Mouse (Mus musculus): ENCODE data around the gene Pip5k1b. TPM values are rescaled to one million over a fixed set of nuclear protein-coding genes. Genes with fewer than 3 reads are reported as not detected.

Pip5k1b gene
- polyA plus RNA-seq, 1 experiment = not detected

DNA sequence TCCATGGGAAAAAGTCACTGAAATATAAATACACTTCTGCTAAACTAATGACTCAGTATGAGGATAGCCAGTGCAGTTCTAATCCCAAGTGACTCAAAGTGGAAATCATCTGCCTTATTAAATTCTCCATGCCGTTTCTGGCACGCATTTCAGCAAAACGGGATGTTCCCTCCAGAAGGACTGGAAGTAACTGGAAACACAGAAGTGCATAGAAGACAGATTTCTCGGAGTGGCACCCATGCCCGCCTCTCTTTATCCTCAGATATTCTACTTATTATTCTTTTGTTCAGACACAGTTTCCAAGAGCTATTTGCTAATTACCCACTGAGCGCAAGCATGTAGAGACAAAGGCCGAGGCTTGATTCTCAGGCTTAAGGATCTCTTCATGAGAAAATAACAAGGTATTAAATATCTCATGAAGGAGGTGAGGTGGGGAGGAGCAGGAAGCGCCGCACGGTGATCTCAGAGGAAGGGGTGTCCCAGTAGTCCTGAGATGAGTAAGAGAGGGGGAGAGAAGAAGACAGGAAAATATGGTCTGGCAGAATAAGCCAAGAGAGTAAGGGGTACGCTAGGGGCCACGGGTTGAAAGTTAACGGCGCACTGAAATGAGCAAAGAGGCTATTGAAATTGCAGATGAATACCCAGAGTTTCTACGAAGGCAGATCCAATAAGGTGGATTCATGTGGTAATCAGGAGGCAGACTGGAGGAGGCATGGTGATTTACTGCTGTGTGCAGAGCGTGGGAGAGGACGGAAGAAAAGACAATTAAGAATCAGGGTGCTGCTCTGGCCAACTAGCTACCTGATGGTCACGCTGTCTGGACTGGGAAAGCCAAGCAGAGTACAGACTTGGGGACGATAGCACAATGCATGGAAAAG lies 183.7 kb downstream of the Pip5k1b start:
- no peak for TF ChIP-seq POLR2A (IDR thresholded peaks at IDR 0.05; ENCODE audit: low read depth, low read length)
- TF ChIP-seq CTCF (IDR thresholded peaks at IDR 0.05; ENCODE audit: borderline replicate concordance, insufficient read depth, low read length) = no peak
- no peaks in the 10 kb centered on the region for H3K4me1 ChIP-seq (ENCODE audit: control insufficient read depth, insufficient read depth, low read length)

DNA sequence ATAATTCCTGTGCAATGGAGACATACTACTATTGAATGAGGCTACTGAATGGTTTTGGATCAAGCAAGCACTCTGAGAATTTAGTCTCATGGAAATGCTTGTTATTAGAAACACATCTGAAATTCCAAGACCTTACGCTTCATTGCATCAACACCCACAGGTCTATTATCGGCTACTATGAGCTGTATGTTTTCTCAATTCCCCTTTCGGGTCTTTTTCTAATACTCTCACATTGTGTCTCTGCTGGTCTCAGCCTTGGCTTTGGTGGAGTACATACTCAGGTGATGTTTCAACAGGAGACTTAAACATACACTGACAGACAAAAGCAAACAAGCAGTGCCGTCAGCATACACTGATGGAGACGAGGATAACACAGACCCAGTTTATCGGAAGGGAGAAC lies 187.3 kb downstream of the Pip5k1b start:
- H3K4me3 ChIP-seq (ENCODE audit: insufficient read depth, low read length) = no peak overlapping the region
- TF ChIP-seq CTCF (IDR thresholded peaks at IDR 0.05; ENCODE audit: borderline replicate concordance, insufficient read depth, low read length) (no peak), POLR2A (IDR thresholded peaks at IDR 0.05; ENCODE audit: low read depth, low read length) (no peak)
- H3K27ac ChIP-seq (ENCODE audit: insufficient read depth, low read length) = no peak overlapping the region
- H3K4me1 ChIP-seq (ENCODE audit: control insufficient read depth, insufficient read depth, low read length) = no peaks in the 10 kb centered on the region

More for the DNA sequence above, 183.7 kb downstream of the Pip5k1b start:
- H3K4me3 ChIP-seq (ENCODE audit: insufficient read depth, low read length) = no peak overlapping the region
- H3K27ac ChIP-seq (ENCODE audit: insufficient read depth, low read length) = no peak overlapping the region

DNA sequence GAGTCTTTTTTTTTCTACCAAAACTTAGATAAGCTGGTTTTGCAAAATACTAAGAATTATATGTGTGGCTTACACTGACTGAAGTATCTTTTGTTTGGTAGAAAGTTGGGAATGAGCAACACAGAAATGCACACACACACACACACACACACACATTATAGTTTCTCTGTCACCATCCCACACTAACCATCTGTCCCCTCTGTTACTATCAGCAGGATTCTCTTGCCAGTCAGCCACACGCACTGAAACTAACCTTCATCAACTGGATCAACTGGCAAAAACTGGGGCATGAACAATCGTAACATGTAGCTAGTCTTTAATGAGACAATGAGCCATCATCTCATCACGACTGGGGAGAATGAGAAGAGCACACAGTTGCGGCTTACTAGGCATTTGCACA lies 187.9 kb downstream of the Pip5k1b start:
- H3K4me1 ChIP-seq (ENCODE audit: control insufficient read depth, insufficient read depth, low read length) = no peaks in the 10 kb centered on the region
- H3K4me3 ChIP-seq (ENCODE audit: insufficient read depth, low read length) = no peak overlapping the region
- H3K27ac ChIP-seq (ENCODE audit: insufficient read depth, low read length) = no peak overlapping the region
- TF ChIP-seq POLR2A (IDR thresholded peaks at IDR 0.05; ENCODE audit: low read depth, low read length) = no peak
- no peak for TF ChIP-seq CTCF (IDR thresholded peaks at IDR 0.05; ENCODE audit: borderline replicate concordance, insufficient read depth, low read length)

DNA sequence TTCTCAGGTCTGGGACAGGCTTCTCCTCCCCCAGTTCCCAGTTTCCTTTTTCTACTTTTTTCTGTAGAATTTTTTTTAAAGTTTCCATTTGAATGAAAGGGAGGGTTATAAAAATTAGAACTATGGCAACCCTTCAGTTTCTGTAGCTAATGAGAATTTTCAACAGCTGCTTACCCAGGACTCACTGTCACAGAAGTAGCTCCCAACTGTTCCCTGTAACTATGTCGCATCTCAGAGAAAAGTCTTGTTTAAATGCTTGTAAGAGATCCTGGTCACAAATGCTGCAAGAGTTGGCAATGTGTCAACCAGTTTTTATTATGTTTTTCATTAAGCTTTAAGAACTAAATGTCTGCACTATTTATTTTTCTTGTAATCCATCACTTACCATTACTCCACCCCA lies 188.9 kb downstream of the Pip5k1b start:
- H3K27ac ChIP-seq (ENCODE audit: insufficient read depth, low read length) = no peak overlapping the region
- TF ChIP-seq POLR2A (IDR thresholded peaks at IDR 0.05; ENCODE audit: low read depth, low read length) = no peak
- no peak for TF ChIP-seq CTCF (IDR thresholded peaks at IDR 0.05; ENCODE audit: borderline replicate concordance, insufficient read depth, low read length)
- H3K4me1 ChIP-seq (ENCODE audit: control insufficient read depth, insufficient read depth, low read length) = no peaks in the 10 kb centered on the region
- H3K4me3 ChIP-seq (ENCODE audit: insufficient read depth, low read length) = no peak overlapping the region

DNA sequence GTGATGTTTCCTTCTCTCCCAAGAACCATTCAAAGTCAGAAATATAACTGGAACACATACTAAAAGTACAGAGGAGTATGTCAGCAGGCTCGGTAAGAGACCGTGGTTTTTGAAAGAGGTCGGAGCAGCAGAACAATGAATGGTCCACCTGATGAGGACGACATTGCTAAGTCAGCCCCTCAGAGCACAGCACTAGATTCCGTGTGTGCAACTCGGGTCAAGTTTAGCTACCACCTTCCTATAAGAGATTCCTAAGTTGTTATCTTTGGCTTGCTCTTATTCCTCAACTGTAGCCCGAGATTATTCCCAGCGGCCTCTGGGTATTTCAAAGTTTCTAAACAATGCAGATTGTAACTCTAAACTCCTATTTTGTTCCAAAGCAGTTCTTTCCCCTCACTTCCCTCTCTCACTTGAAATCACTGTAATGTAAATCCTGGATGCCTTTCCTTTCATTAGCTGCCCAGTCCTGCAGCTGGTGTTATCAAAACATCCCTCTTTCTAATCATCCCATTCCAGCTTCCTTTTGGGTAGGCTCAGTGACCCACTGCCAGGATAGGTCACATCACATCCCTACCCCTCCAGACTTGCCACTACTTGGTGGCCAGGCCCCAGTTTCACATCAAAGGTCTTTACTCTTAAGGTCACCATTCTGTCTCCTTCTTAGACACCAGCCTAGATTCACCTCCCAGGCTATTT lies 192.9 kb downstream of the Pip5k1b start:
- TF ChIP-seq POLR2A (IDR thresholded peaks at IDR 0.05; ENCODE audit: low read depth, low read length) = no peak
- TF ChIP-seq CTCF (IDR thresholded peaks at IDR 0.05; ENCODE audit: borderline replicate concordance, insufficient read depth, low read length) = no peak
- Histone ChIP-seq H3K4me3 (ENCODE audit: insufficient read depth, low read length) (no peak overlapping the region), H3K4me1 (ENCODE audit: control insufficient read depth, insufficient read depth, low read length) (no peaks in the 10 kb centered on the region), H3K27ac (ENCODE audit: insufficient read depth, low read length) (no peak overlapping the region)

DNA sequence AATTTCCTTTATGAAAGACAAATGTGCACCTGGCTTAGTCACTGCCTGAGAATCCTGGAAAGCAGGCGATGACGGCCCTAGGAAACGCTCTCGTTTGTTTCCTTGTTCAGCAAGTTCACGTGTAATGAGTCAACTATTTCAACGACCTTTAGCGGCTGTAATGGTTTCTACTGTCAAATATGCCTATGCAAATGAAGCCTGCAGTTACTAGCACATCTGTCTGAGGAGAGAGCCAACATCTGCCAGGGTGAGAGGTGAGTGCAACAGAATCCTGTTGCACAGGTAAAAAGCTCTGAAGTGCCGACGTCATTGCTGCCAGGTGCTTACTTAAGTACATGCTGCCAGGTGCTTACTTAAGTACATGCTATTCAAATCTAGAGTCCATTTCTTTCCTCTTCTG lies 196.4 kb downstream of the Pip5k1b start:
- no peaks in the 10 kb centered on the region for H3K4me1 ChIP-seq (ENCODE audit: control insufficient read depth, insufficient read depth, low read length)
- TF ChIP-seq POLR2A (IDR thresholded peaks at IDR 0.05; ENCODE audit: low read depth, low read length) (no peak), CTCF (IDR thresholded peaks at IDR 0.05; ENCODE audit: borderline replicate concordance, insufficient read depth, low read length) (no peak)
- H3K27ac ChIP-seq (ENCODE audit: insufficient read depth, low read length) = no peak overlapping the region
- no peak overlapping the region for H3K4me3 ChIP-seq (ENCODE audit: insufficient read depth, low read length)

DNA sequence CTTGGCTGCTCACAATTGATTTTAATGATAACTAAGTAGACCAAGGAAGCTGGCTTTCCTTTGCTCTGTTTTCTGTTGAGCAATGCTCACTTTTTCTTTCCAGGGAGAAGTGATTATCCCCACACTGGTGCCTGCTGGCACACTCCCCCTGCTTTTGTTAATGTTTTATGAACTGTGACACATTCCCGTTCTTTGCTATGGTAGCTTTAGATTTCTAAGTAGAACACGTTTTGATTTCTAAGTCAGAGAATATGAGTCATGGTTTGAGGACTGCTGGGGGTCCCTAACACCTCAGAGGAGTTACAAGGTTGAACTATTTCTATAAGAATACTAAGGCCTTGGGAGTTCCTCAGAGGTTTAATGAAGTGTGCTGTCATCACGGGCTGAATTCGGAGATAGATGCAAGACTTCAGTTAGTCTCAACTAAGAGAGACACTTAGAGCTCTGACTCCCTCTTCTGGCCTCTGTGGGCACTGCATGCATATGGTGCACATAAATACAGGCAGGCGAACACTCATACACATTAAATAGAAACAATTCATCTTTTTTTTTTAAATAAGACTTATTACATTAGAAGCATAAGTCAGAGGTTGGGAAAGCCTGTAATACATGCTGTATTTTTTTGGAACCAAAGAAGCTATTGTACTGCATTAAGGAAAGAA lies 203.2 kb downstream of the Pip5k1b start:
- TF ChIP-seq CTCF (IDR thresholded peaks at IDR 0.05; ENCODE audit: borderline replicate concordance, insufficient read depth, low read length) (no peak), POLR2A (IDR thresholded peaks at IDR 0.05; ENCODE audit: low read depth, low read length) (no peak)
- no peaks in the 10 kb centered on the region for H3K4me1 ChIP-seq (ENCODE audit: control insufficient read depth, insufficient read depth, low read length)
- no peak overlapping the region for H3K27ac ChIP-seq (ENCODE audit: insufficient read depth, low read length)
- no peak overlapping the region for H3K4me3 ChIP-seq (ENCODE audit: insufficient read depth, low read length)

DNA sequence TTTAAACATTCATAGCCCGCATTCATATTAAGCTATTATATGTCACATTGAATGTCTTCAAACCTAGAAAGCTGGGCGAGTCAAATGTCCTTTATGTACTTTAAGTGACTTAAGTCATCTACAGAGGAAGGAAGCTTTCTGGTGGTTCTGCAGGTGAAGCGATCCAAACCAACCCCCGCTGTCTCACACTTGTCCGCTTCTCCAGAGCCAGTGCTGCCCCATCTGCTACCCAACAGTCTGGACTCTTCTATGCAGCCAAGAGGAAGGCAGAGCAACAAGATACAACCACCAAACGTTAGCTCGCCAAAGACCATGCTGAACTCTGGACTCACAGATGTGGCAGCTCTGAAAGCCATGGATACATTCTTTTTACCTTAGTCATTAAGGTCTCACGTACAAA lies 211.2 kb downstream of the Pip5k1b start:
- Histone ChIP-seq H3K4me1 (ENCODE audit: control insufficient read depth, insufficient read depth, low read length) (no peaks in the 10 kb centered on the region), H3K27ac (ENCODE audit: insufficient read depth, low read length) (no peak overlapping the region), H3K4me3 (ENCODE audit: insufficient read depth, low read length) (no peak overlapping the region)
- TF ChIP-seq POLR2A (IDR thresholded peaks at IDR 0.05; ENCODE audit: low read depth, low read length) (no peak), CTCF (IDR thresholded peaks at IDR 0.05; ENCODE audit: borderline replicate concordance, insufficient read depth, low read length) (no peak)

DNA sequence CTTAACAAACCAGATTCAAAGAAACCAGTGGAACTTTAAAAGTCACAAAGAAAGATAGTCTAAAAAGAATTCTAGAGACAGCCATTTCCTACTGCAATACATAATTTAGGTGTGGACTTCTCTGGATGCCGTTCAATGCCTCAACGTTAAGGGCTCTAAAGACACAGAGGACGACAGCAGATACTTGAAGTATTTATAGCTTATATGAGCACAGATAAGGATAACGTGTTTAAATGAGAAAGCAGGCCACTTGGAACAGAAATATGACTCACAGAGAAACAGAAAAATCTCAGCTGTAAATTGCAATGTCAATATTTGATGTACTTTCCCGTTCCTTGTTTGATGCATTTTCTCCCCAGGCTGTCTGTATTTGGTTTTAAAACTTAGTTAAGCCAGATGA lies 212.9 kb downstream of the Pip5k1b start:
- H3K4me3 ChIP-seq (ENCODE audit: insufficient read depth, low read length) = no peak overlapping the region
- H3K4me1 ChIP-seq (ENCODE audit: control insufficient read depth, insufficient read depth, low read length) = no peaks in the 10 kb centered on the region
- no peak for TF ChIP-seq POLR2A (IDR thresholded peaks at IDR 0.05; ENCODE audit: low read depth, low read length)
- TF ChIP-seq CTCF (IDR thresholded peaks at IDR 0.05; ENCODE audit: borderline replicate concordance, insufficient read depth, low read length) = no peak
- no peak overlapping the region for H3K27ac ChIP-seq (ENCODE audit: insufficient read depth, low read length)
